Mouse (Mus musculus) adrenal gland, adult 8-10 months (tissue): ENCODE results near the gene Olfml1. TPM values are rescaled to one million over a fixed set of nuclear protein-coding genes. Genes with fewer than 3 reads are reported as not detected.

Experiments
- DNase-seq: peaks from one replicate; pipeline ENCODE4 v3.0.0; 2022
- total RNA-seq, 4 experiments: library from RNA; stranded (reverse); gene quantifications; 2 replicates each; pipeline ENCODE4 v1.2.4; 2022

Olfml1 gene
- total RNA-seq, 4 experiments from 2014 or later, result 8.9 to 15.2 (median 10.5) TPM

DNA sequence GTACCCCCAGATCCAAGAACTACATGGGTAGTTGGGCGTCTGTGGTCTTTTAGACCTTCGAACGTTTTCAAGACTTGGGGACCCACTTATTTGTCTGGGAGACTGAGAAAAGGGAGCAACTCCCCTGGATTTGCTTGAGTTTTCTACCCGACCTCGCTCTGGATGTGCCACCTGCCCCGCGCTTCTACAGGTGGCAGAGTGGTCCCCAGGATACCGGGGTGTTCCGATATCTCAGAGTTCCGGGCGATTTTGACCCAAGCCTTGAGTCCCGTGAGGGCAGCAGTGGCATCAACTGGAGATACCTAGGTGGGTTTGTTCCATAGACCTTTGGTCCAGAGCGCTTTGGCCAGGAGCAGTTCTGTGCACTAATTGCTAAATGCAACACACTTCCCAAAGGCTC, 28.2 kb downstream of the Olfml1 start:
- no peak for DNase-seq

DNA sequence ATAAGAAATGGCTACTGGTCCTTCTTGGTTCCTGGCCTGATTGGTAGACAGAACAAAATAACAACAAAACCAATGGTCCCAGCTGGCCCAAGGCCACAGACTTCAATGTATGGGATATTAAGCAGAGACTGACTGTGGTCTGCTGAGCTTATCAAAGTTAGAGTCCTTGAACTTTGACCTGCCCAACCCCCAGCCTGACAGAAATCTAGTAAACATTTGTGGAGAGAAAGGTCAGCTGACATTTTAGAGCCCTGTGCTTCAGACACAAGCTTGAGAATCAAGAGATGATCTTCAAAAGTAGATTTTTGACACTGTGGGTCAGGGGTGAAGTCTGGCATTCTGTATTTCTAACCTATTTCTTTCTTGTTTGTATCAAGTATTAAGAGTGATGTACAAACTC, 29.5 kb downstream of the Olfml1 start:
- no peak for DNase-seq

DNA sequence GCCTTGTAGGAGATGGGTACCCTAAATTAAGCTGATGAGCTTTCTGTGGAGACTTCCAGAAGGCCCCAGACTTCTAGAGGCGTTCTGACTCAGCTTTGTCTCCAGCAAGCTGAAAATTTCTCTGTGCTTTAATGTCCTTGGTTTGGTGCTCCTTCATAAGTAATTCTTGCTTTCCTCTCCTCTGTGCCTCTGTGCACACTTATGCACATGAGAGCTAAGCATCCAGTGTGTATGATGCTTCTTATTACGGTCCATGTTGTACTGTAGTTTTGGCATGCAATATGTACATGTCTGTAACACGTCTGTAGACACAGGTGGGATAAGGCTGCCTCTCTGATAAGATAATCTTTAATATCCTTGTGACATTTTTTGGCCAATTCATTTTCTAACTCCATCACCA, 30.7 kb downstream of the Olfml1 start:
- DNase-seq, result no peak

DNA sequence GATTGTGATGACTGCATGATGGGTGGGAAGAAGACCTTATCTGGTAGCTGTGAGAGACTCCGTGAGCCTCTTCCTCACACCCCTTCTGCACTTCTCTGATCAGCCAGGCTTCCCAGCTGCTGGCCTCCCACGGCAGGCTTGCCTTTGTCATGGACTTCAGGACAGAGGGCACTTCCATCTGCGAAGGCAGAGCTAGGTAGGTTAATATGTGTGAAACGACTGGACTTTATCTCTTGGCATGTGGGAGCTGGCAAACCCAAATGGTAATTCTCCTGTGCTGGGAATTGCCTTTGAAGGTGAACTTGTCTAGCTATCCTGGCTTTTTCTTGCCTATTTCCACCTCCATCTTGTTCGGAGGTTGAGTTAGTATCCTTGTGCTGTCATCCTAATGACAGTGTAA, 33.4 kb downstream of the Olfml1 start:
- no peak for DNase-seq

DNA sequence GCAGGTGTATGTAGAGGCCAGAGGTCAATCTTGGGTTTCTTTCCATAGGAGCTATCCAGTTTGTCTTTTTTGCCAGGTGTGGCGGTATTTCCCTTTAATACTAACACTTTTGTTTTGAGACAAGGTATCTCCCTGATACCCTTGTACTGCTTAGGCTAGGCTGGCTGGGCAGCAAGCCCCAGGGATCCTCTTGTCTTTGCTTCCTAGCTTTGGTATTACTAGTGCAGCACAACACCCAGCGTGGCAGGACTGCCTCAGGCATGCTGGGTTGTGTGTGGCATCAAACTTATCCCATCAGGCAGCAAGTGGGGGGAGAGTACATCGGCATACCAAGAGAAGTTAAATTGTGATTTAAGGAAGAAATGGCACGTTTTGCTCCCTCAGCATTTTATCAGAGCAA, 35.3 kb downstream of the Olfml1 start:
- DNase-seq, result no peak

DNA sequence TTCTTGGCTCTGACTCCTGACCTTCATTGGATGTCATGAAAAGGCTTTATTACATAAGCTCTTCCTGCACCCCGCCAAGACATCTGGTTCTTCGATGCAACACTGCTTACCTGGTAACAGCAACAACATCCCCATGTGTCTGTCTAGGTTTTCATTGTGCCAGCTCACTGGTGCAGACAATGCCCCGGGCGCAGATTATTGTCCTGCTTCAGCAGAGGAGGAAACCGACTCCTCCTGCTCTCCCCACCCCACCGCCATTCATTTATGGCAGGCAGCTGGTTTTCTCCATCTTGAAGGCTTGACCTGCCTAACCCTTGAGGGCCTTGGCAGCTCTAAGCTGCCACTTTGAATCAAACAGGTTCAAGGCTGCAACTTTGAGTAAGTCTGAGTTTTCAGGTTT, 35.7 kb downstream of the Olfml1 start:
- DNase-seq, result no peak

DNA sequence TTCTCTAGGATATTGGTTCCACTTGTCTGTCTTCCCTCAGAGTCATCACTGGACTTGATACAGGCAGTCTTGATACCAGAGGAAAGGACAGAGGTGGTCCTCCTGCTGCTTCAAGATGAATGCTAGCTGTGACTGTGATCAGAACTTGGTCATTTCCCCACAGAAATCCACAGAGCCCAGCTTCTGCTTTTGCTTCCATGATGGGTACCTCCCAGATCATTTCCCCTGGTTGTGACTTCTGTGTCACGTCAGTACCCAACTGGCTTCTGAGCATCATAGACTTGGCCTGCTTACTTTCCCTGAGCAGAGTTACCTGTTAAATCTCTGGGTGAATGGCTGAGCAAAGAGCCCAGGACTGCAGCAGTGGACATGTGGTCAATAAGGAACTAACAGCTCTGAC, 40.5 kb downstream of the Olfml1 start:
- no peak for DNase-seq

DNA sequence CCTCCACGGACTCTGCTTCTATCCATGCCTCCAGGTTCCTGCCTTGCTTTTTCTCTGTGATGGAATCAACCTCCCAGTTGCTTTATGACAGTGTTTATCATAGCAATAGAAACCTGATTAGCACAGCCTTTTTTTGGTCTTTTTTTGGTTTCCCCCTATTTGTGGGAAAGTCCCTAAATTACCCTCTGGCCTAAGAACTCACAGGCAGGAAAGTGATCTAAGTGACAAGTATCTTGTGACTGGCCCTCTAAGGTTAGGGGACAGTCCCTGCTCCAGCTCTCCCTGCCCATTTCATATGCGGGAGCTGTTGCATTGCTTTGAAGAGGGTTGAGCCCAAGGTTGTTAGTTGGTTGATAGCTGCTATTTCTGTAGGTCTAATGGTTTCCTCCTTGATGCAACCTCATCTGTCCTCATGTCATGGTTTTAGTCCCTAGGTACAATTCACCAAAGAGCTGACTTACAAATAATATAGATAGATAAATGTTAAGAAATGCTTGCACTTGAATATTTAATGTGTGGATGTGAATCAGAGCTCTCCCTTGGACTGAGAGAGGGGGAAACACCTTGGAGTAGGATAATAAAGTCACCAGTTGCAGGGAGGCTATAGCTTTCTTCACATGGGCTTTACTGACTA, 42.5 kb downstream of the Olfml1 start:
- DNase-seq, result no peak

DNA sequence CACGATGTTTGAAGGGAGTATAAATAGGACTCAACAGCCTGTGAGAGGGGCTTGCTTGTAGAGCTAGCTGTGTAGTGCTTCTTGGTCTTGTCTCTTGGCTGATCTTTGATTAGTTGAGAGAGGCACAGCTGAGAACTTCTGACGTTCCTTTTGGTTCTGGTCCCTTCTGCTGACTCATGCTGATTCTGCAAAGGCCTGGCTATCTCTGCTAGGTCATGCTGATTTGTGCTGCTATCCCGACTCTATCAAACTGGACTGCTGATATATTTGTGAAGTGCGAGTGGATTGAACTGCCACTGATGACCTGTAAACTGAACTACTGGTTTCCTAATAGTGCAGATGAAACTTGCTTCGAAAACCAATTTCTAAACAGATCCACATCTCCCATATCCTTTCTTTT, 43.6 kb downstream of the Olfml1 start:
- no peak for DNase-seq

DNA sequence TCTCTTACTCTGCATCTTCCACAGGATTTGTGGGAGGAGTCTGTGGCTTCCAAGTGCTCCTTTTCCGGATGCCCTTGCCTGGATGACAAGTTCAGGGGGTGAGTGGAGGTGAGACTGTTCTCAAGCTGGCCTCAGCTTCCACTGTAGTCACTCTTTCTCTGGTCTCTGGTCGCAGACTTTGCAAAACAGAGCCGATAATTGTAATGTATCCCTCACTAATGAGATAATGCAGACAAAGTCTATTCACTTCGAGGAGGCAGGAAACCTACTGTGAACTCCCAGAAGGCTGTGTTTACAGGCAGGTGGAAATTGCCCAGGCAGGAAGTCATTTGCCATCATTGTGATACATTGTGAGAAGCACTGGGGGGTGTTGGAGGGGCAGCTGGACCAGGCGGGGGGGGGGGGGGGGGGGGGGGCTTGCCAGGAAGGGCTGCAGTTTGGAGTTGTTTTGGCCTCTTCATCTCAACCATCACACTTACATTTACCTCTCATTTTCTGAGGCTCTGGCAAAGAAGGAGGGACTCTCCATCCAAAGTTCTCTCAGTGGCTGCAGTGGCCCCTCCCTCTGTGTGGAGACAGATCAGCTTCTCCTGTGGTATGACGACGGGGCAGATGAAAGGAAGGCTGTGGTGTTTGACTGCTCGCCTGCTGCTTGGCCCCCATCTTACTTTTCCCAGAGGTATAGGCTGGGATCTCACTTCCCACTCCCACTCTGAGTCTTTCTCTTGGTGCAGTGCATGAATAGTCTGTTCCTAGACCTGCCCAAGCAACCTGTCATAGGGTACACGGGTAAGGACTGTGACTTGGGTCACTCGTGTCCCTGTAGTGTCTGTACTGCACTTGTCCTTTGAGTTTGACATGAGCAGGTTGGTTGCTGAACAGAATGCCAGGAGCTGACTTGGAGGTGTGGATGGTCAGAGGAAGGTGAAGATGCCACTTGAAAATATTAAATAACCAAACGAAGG, 51.1 kb downstream of the Olfml1 start:
- DNase-seq, result no peak

DNA sequence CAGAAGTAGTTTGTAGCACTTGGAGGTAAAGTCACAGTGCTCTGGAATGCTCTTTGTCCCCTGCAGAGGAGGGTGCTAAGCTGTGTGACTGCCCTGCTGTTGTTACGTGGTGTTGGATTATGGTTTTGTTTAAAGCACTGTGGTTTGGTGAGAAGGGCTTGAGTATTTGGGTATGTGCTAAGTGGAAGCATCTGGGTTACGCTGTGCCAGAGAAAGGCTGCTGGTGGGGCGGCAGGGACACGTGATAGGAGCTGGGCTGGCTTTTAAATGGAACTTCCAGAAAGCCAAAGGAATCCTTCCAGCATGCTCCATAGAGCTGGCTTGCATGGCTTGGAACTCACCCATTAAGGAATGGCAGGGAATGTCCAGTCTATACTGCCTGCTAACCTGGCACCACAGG, 52.0 kb downstream of the Olfml1 start:
- DNase-seq, result no peak

DNA sequence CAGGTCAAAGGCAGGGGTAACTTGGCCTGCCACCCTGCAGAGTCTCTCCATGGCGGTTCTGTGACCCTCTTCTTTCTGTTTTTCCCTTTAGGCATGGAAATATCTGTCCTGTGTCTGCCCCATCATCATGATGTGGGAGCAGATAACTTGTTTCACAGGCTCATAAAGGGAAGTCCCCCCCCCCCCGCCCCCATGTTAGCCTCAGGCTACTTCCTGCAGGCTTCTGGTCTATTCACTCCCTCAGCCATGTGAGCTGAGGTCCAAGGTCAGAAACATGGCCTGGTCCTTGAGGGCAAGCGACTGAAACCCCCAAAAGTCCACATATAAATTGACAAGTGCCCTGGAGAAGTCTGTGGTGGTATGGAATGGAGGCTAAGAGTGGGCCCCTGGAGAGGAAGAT, 52.9 kb downstream of the Olfml1 start:
- no peak for DNase-seq

DNA sequence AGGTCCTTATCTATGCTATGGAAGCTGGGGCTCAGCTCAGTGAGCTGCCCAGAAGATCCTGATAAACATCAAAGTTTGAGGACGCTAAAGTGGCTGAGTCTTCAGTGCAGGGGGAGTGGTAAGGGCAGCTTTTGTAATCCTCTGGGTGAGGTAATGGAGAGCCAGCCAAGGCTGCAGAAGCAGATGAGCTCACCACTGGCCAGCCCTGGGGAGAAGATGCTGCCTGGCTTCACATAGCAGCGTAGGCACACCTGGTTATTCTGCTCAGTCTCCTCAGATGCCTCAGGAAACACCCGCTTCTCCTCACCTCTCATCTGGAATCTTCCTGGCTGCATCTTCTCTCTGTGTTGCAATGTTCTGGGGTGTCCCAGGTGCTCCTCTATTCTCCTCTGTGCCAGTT, 57.2 kb downstream of the Olfml1 start:
- peak; percentile 18 for DNase-seq

DNA sequence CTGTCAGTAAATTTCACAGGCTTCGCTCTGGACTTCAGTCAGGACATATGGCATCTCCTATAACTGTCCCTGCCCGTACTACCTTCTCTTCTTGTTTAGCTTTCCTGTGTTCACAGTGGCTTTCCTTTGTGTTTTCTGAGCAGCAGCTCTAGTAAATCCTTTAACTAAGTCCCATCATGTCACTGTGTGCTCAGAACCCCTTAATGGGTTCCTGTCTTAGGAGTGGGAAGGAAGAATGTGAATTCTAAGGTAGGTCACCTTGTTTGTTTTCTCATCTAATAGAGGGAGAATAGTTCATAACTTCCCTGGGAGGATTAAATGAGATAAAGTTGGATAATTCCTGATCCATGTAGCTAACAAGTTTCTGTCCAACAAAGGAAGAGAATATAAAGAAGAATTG, 57.8 kb downstream of the Olfml1 start, which contains the start of gene 5330417H12Rik:
Gene 5330417H12Rik (minus strand): TSS at position 101 of the 400 bp plus-strand sequence.
- no peak for DNase-seq

DNA sequence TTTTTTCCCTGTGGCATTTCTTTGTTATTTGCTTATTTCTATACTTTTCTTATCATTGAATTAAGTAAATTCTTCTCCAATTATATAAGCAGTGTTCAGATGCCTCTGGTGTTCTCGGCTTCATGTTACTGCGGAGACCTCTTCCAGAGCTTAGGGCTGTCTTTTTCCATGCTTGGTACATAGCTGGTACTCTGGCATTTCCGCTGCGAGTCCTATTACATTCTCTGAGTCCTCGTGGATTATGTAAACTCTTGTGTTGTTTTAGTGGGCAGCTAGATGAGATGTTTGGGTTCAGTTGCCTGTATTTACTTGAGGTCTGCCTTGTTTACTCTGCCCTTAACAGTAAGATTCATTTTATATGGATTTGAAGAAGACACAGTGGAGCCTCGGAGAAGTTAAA, 58.5 kb downstream of the Olfml1 start:
- DNase-seq, result no peak

DNA sequence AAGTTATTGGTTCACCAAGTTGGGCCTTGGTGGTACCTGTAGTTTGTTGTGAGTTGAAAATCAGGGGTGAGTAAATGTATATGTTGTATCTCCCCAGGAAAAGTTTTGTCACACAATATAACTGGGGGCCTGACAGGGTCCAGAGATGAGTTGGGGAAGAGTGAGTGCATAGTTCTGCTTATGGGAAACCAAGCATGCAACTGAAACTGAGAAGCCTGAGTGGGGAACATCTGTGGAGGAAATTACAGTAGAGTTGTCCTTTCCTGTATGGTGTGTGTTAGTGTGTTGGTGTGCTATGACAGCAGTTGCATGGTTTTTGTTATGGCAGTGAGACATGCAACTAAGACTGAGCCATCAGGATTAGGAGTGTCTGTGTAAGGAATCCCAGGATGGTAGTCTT, 61.1 kb downstream of the Olfml1 start:
- no peak for DNase-seq

DNA sequence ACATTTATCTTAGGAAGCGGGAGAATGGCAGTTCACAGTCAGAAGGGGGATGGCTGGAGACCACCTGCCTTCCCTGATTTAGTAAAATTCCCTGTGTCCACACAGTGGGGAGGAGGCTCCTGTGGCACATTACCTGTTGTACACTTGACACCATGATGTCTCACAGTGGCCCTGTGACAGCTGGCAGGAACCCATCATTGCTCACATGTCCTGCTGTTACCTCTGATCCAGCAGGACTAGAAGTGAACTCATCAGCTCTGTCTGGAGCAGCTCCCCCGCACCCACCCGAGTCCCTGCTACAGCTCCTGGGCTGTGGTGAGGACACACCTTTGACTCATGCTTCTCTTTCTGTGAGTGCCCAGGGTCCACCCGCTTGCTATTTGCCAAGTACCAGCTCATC, 66.0 kb downstream of the Olfml1 start:
- no peak for DNase-seq

DNA sequence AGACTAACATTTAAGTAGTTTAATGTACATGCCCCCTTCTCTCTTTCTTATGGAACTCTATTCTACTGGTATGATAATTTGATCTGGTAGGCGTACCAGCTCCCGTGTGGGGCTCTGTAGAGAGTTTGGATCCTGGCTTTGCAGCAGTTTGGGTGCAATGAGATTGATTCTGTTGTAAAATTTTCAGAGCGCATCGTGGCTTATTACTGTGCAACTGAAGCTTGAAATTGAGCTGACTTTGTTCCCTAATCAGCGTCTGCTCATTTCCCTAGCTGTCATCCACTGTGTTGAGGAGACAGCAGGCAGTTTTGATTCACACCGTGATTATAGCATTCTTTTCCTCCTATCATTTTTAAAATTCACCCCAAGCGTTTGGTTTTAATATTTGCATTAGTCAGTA, 70.2 kb downstream of the Olfml1 start:
- no peak for DNase-seq

DNA sequence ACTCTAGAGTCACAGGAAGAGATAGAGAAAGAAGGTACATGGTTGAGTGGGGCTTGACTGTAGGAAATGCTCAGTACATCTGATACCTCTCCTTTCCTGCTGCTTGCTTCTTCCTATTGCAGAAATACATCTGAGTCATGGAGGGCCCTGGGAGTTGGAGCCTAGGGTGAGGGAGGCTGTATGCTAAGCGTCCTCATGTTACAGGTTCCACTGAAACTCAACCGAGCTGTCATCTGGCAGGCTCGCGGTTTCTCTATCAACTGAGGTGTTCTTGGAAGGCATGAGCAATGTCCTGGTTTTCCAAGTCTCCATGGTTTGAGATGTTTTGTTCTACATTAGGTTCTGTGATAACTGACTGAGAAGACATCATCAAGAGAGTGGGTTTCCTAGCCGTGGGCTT, 70.8 kb downstream of the Olfml1 start:
- no peak for DNase-seq

Other genes starting within 250 kb of the Olfml1 start
- gene Syt9, start 196.7 kb upstream of the Olfml1 start, total RNA-seq, result 1 to 10 TPM; 1.9 to 4.2 (median 2.8) TPM
- gene Ppfibp2, start 27.8 kb downstream of the Olfml1 start, total RNA-seq, result 1 to 10 TPM; 6.8 to 8.7 (median 7.7) TPM
- not detected for gene 5330417H12Rik, start 57.7 kb downstream of the Olfml1 start, total RNA-seq
- not detected for gene Cyb5r2, start 190.6 kb downstream of the Olfml1 start, total RNA-seq
- gene Ovch2, start 233.8 kb downstream of the Olfml1 start, total RNA-seq, result not detected
- not detected for gene Olfr467, start 244.8 kb downstream of the Olfml1 start, total RNA-seq